ENCODE assay signal across 8 mouse cellular contexts in the genomic region with DNA sequence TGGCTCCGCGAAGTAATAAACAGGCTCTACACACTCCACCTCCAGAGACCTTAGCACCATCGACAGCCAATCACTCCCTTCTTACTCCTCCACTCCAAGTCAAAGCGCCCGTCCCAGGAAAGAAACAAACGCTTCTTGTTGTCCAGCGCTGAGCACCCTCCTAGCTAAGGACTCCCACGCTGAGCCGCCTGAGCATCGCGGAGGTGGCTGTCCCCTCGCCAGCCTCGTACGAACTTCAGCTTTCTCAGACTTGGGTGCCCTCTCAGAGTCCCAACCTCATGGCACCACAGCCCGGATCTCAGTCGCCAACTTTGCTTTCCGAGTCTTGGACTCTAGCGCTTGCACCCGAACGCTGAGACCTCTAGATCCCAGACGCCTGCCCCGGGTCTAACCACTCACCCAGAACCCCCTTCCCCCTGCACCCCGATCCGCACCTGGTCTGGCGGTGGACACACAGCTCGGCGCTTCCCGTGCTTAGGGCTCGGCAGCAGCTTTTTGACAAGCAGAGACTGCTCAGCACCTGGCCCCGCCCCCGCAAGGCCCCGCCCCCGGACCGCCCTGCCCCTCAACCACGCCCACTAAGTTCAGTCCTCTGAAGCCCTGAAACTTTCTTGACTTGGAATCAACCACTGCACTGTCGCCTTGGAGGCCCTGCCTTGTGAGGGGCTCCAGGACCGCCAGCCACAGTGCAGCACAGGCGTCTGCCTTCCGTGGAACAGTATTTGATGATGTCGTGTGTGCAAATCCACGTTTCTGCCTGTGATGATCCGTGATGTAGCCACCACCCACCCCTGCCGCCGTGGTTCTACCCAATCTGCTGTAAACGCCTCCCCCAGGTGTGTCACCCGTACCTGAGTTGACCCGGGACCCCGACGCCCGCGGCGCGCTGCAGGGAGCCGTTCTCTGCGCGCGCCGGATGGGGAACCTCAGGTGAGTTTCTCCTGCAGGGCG. TPM values are rescaled to one million over a fixed set of nuclear protein-coding genes. Genes with fewer than 3 reads are reported as not detected.
DNase-seq lines count a peak whose midpoint lies in the region; ATAC-seq lines count a peak whose summit lies in the region.

No protein-coding gene starts in this region.

- 0 out of 2 replicates have a peak, but pooled peaks cover 2% of the 10 kb centered on the region for H3K4me1 ChIP-seq in embryonic facial prominence, embryonic 11.5 days (ENCODE audit: control insufficient read depth, insufficient read depth, low read length)
- H3K4me1 ChIP-seq in heart, embryonic 13.5 days = peaks cover 37% of the 10 kb centered on the region
- peaks cover 38% of the 10 kb centered on the region for H3K4me1 ChIP-seq in megakaryocyte, embryonic 14.5 days

- H3K27me3 ChIP-seq in embryonic facial prominence, embryonic 11.5 days (ENCODE audit: control insufficient read depth, insufficient read depth, low read length) = peaks cover 4% of the 10 kb centered on the region; the same call in 1 of the 2 replicates
- peaks cover 83% of the 10 kb centered on the region for H3K27me3 ChIP-seq in heart, embryonic 13.5 days (replicated peaks)
- peaks cover 76% of the 10 kb centered on the region for H3K27me3 ChIP-seq in megakaryocyte, embryonic 14.5 days (replicated peaks)

- peak overlapping the region; percentile 78 for H3K4me2 ChIP-seq in embryonic facial prominence, embryonic 11.5 days (ENCODE audit: low read depth, low read length)
- H3K4me2 ChIP-seq in heart, embryonic 13.5 days = peak overlapping the region; percentile 98

- peak; percentile 45 to 59 for DNase-seq in urinary bladder, adult 18-20 months (ENCODE audit: low spot score in 2 of 2)
- no peak for DNase-seq in urinary bladder, postnatal 10 days (ENCODE audit: low spot score)
- peak; percentile 77 for DNase-seq in embryonic facial prominence, embryonic 11.5 days (ENCODE audit: low spot score)
- peak; percentile 87 for DNase-seq in kidney, postnatal 10 days
- DNase-seq in spleen, adult 12 weeks (ENCODE audit: low spot score) = peak; percentile 14
- DNase-seq in layer of hippocampus, adult 9-10 months (ENCODE audit: low spot score) = no peak

- ATAC-seq in embryonic facial prominence, embryonic 11.5 days (replicated peaks; ENCODE audit: insufficient number of reproducible peaks, low FRiP score, low TSS enrichment, low read depth) = peak; percentile 69
- ATAC-seq in heart, embryonic 13.5 days (ENCODE audit: extremely low read depth, insufficient number of reproducible peaks, low FRiP score, low TSS enrichment) = 0 out of 2 replicates have a peak, but pooled peaks have one; percentile 43

- no peaks in the 10 kb centered on the region for H3K36me3 ChIP-seq in embryonic facial prominence, embryonic 11.5 days (replicated peaks; ENCODE audit: control insufficient read depth, insufficient read depth, low read depth, low read length)
- H3K36me3 ChIP-seq in heart, embryonic 13.5 days = no peaks in the 10 kb centered on the region
- H3K36me3 ChIP-seq in megakaryocyte, embryonic 14.5 days (replicated peaks; ENCODE audit: low read length) = no peaks in the 10 kb centered on the region

- WGBS in embryonic facial prominence, embryonic 11.5 days = 2% methylated on average over 59 of the region's 59 CpGs
- 2% methylated on average over 59 of the region's 59 CpGs for WGBS in heart, embryonic 13.5 days

- no peaks in the 10 kb centered on the region for H3K9me3 ChIP-seq in embryonic facial prominence, embryonic 11.5 days (replicated peaks; ENCODE audit: control insufficient read depth, low read length)
- H3K9me3 ChIP-seq in heart, embryonic 13.5 days = no peaks in the 10 kb centered on the region
- H3K9me3 ChIP-seq in megakaryocyte, embryonic 14.5 days = peaks cover 4% of the 10 kb centered on the region; the same call in 1 of the 2 replicates

- H3K27ac ChIP-seq in embryonic facial prominence, embryonic 11.5 days (replicated peaks; ENCODE audit: low read depth, low read length) = no peak overlapping the region
- no peak overlapping the region for H3K27ac ChIP-seq in heart, embryonic 13.5 days (replicated peaks)

- peak overlapping the region; percentile 27 for H3K9ac ChIP-seq in embryonic facial prominence, embryonic 11.5 days (replicated peaks; ENCODE audit: low read length)
- peak overlapping the region; percentile 78 for H3K9ac ChIP-seq in heart, embryonic 13.5 days

- peak overlapping the region; percentile 43 for H3K4me3 ChIP-seq in embryonic facial prominence, embryonic 11.5 days (ENCODE audit: low read depth, low read length)
- H3K4me3 ChIP-seq in heart, embryonic 13.5 days = peak overlapping the region; percentile 62
- H3K4me3 ChIP-seq in megakaryocyte, embryonic 14.5 days (replicated peaks) = peak overlapping the region; percentile 93

RNA-seq across cellular contexts. Expression of a gene that starts 2.4 kb away (rescaled TPM):
- 0.29 and 0.36 TPM in 2 replicates for polyA plus RNA-seq in embryonic facial prominence, embryonic 11.5 days (2014; fragmentation: Nextera tagmentation; extraction: Ambion mirVana)
- 1.1 TPM in 2 replicates for polyA plus RNA-seq in heart, embryonic 13.5 days (2015; fragmentation: Nextera tagmentation; extraction: Ambion mirVana)
- polyA plus RNA-seq in megakaryocyte, embryonic 14.5 days (2012; ENCODE audit: insufficient read depth, low replicate concordance) = 0.20 and 2.6 TPM in 2 replicates

RNA-seq across cellular contexts. Expression of a gene that starts 55.9 kb away (rescaled TPM):
- polyA plus RNA-seq in embryonic facial prominence, embryonic 11.5 days (2014; fragmentation: Nextera tagmentation; extraction: Ambion mirVana) = 39.1 and 40.6 TPM in 2 replicates
- 29.6 and 36.5 TPM in 2 replicates for polyA plus RNA-seq in heart, embryonic 13.5 days (2015; fragmentation: Nextera tagmentation; extraction: Ambion mirVana)
- 6.8 and 24.2 TPM in 2 replicates for polyA plus RNA-seq in megakaryocyte, embryonic 14.5 days (2012; ENCODE audit: insufficient read depth, low replicate concordance)

Comparison
In these comparisons a context has a peak if more than half of its experiments do, and no peak if none do; other contexts are left out.
1. DNase-seq: peak in urinary bladder, adult 18-20 months (2 of 2), embryonic facial prominence, embryonic 11.5 days (single experiment), kidney, postnatal 10 days (single experiment) and spleen, adult 12 weeks (single experiment); none in urinary bladder, postnatal 10 days (single experiment) and layer of hippocampus, adult 9-10 months (single experiment).
2. H3K4me3 ChIP-seq: peak in every context shown above with its lines; median percentile 93 in megakaryocyte, embryonic 14.5 days; 62 in heart, embryonic 13.5 days; 43 in embryonic facial prominence, embryonic 11.5 days.